Mouse (Mus musculus) adipocyte (in vitro differentiated cells): ENCODE results near the gene Clec2d.

Experiments used
- DNase-seq: peaks from one replicate; pipeline ENCODE4 v3.0.0-alpha.2; 2016; ENCODE audit warnings: low spot score

Clec2d gene

DNA sequence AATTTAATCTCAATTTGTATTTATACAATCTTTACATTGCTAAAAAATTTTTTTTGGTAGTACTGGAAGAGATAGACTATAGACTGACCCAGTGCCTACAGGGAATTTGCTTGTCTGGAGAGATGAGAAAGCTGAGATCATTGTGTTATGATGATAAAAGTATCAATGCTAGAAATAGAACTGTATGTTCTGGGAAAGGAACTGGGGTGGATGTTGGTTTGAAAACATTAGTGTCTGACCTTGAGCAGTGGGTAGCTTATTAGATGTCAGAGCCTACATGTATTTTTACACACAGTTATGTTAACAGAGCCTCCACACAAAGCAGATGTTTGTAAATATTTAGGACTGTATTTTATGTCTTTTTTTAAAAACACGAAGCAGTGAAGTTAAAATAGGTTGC is 43.7 kb downstream of the Clec2d start:
- DNase-seq = no peak

DNA sequence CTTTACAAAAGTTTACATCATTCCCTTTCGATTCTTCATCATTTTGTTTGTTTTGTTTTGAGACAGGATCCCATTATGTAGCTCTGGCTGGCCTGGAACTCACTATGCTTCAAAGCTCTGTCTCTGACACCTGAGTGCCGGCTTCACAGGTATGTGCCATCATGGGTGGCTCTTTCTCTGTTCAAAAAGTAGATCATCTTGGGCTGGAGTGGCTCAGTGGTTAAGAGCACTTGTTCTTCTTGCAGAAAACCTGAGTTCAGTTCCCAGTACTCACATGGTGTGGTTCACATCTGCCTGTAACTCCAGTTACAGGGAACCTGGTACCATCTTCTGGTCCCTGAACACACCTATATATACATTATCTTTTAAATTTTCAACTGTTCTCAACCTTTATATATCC is 44.7 kb downstream of the Clec2d start:
- no peak for DNase-seq

DNA sequence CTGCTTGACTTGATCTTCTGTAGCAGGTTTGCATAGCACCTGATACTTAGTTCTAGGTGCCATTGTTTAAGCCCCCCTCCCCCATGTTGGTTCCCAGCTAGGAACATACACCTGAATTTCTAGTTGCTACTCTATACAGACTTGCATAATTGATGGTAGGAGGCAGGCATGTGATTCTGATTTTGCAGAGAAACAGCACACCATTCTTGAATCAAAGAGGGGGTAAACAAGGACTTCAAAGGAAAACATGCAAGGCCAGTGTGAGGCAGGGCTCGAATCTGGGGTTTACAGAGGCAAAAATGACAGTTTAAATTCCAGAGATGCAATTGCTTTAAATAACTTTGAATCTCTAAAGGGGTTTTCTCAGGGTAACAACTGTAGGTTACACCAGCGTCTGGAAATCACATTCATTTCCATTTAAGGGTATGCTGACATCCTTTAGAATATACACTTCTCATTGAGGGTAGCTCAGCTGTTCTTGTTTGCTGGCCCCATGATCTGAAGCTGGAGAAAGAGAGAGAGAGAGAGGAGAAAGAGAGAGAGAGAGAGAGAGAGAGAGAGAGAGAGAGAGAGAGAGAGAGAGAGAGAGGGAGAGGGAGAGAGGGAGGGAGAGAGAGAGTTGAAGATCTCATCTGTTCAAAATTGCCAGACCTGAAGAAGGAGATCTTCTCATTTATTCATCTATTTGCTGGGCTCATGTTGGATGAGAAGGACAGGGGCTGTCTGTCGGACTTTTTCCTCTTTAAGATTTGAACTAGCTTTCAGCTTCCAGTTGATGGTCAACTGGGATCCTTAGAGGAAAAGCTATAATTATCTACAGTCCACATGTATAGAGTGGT is 48.7 kb downstream of the Clec2d start:
- no peak for DNase-seq

DNA sequence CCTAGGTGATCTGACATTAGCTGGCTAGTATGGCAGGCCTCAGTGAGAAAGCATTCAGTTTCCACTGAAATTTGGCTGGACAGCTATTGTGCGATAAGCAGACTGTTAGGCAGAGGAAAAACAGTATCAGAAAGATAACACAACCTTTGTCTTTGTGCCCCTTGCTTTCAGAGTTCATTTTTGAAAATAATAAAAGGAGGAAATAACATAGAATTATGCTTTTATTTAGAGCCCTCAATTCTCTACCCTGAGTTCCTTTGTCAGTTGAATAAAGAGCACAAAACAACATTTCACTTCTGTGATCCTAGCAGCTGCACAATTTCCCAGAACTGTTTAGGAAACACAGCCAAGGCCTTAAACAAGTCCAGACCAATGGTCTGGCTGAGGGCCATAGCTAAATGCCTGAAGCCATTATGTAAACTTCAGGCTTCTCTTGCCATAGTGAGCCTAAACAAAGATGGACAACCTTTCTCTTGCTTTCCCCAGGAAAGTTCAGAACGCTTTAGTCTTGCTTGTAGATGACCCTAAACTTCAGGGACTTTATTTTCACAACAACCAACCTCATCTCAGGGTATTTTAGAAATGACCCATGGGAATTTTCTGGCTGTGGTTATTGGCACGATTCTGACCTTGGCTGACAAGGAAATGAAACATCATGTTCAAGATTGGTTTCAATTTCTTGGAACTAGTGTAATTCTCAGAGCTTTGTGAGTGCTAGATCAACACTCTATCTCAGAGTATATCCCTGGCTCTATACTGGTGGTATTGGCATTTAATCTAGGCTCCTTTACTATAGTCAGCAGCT is 49.6 kb downstream of the Clec2d start:
- peak; percentile 100 for DNase-seq

DNA sequence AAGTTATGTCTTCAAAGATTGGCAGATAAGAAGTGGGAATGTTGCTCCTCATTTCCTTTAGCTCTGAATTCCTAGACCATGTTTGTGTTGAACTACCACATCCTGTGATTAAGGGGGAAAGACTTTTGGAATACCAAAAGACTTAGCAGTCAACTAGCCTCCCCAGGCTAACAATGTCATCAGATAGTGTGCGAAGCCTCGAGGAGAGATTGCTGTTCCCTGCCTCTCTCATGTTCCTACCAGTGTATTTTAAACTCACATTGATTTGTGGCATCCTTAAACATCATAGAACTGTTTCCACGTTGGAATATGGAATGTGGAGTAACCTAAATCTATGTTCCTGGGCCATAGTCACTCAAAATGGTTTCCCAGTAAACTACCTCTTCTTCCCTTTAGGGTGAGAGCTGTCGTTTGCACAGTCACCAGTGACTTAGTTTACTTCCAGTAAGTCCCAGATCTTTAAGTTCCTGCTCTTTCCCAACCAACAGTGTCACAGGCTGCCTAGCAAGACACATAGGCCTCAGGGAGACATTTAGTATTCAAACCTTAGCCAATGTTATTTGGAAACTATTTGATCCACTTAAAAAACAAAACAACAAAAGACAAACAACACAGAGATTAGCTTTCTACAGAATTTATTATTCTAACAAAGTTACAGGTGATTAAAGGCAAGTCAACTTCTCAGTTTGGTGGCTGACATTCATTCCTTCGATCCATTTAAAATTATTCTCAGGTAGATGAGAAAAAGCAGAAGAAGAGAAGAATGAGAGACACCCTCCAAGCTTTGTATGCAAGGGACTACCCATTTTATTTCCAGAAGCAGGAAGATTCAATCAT is 51.8 kb downstream of the Clec2d start:
- no peak for DNase-seq

DNA sequence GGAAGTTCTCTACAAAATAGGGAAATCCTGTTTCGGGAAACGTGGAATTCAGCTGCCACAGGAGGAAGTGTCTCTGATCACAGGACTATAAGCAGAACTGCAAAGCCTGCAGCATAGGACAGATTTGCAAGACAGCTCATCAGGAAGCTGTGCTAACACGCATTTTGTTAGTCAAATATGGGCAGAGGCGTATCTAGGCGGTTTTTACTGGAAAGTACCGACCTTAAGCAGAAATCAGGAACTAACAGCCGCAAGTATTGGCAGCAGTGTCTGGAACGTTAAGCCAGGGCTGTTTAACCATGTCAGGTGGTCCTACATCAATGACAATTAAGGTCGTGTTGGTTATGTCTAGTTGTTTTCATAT is 52.4 kb downstream of the Clec2d start:
- peak; percentile 80 for DNase-seq

DNA sequence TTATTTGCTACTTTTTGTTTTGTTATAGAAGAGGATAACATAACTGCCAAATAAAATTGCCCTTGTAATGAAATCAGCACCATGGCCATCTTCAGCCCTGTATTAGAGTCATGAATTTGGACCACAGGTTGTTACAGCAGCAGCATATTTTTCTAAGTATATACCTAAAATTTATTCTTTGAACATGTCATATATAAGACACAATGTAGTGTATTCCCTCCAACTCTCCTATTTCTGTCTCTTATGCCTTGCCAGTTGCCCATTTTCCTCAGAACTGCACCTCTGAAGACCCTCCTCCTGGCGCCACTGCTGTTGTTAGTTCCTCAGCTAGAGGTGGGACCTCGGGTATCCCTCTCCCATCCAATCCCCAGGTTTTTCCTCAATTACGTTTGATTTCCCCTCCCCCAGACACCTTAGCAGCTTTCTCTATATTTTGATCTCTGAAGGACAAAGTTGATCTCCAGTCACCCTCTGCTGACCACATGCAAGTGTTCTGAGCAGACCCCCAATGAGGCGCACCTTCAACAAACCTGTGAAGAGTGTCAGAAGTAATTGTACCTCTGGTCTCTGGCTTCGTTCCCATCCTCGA is 53.0 kb downstream of the Clec2d start:
- DNase-seq = no peak

DNA sequence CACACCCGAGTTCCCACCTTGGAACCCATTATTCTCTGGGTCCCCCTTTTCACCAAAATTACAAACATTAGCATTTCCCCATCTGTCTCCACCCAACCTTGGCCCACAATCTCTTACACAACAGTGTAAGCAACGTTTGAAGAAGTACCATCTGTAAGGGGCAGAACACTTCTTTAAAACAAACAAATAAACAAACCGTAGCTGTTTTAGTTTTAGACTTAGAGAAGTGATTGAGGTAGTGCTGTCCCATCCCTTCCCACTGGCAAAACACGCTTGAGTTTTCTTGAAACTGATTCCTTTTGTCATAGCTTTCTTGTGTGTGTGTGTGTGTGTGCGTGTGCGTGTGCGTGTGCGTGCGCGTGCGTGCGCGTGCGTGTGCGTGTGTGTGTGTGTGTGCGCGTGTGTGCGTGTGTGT is 53.5 kb downstream of the Clec2d start:
- DNase-seq = no peak

DNA sequence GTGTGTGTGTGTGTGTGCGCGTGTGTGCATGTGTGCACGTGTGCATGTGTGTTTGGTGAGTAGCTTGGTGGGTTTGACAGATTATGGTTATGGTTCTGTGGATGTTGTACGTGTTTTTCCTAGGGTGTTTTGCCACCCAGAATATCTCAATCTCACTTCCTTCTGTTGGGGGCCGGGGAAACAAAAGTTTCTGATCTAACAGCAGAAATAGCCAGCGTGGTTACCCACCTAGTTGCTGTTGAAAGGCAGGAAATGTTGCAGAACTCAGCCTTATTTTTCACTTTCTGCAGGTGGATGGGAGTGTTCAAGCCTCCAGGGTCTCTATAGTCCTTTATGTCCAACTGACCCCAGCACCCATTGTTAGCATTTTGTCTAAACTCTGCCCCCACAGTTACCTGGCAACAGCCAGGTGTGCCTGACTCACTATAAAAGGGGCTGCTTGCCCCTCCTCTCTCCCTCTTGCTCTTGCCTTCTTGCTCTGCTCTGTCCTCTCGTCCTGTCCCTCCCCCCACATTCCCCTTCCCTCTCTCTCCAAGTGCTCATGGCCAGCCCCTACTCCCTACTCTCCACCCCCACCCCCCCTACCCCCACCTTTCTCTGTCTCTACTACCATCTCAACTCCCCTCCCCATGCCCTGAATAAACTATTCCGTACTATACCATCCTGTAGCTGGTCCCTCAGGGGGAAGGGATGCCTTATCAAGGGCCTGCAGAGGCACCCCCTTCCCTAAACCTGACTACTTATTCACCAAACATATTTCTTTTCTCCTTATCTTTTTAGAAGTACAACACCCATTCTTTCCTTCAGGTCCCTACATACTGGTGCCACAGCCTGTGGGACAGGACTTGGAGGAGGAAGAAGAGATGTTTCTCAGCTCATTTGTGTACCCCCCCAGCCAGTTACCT is 54.3 kb downstream of the Clec2d start:
- DNase-seq = no peak

DNA sequence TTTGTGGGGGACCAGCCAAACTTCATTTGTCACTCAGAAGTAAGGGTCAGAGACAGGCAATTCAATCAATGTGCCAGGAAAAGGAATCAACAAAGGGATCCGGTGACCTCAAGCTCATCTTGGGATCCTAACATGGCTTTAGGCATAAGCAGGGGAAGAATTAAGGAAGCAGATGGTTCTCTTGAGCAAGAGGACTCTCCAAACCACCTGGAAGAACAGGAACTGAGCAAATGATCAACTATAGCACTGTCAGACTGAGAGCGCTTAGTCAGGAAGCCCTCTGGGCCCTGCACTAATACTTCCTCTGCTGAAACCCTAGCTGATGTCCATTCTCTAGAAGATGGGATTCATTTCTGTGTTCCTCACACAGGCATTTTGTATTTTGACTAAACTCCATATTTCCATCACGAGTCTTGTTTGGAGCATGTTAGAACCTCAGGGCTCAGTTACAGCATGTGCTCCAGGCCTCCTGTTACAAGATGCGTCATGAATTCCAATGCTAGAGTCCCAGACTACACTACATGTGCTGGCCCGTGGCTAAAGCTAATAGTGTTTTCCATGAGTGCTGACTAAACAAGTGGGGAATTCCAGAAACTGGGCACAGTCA is 55.5 kb downstream of the Clec2d start:
- peak; percentile 74 for DNase-seq
